Mouse (Mus musculus) embryonic facial prominence, embryonic 12.5 days (tissue): Measurements from ENCODE around the gene Igf2r. TPM values are rescaled to one million over a fixed set of nuclear protein-coding genes. Genes with fewer than 3 reads are reported as not detected.

ENCODE experiments used
- ATAC-seq: fragments of 200-750 bp; cut with Nextera tagmentation; 2 replicates; pipeline ENCODE4 v1.8.0; 2017; ENCODE audit not compliant: insufficient number of reproducible peaks, insufficient read depth, low FRiP score, low TSS enrichment
- H3K27ac ChIP-seq: fragments of 300-500 bp; sonication (generic); 2 replicates; pipeline ENCODE4 v1.5.1; 2016; ENCODE audit warnings: mild to moderate bottlenecking
- H3K27me3 ChIP-seq: fragments of 300-500 bp; sonication (generic); 2 replicates; pipeline ENCODE4 v1.6.1; 2016; ENCODE audit warnings: mild to moderate bottlenecking, moderate library complexity
- H3K36me3 ChIP-seq: fragments of 300-500 bp; sonication (generic); 2 replicates; pipeline ENCODE4 v1.6.1; 2016; ENCODE audit warnings: mild to moderate bottlenecking
- H3K4me1 ChIP-seq: fragments of 300-500 bp; sonication (generic); 2 replicates; pipeline ENCODE4 v1.6.1; 2016
- H3K4me2 ChIP-seq: fragments of 300-500 bp; sonication (generic); replicated peaks from 2 replicates; pipeline ENCODE4 v1.6.1; 2016; ENCODE audit warnings: mild to moderate bottlenecking, moderate library complexity
- H3K4me3 ChIP-seq: fragments of 300-500 bp; sonication (generic); 2 replicates; pipeline ENCODE4 v1.5.1; 2016; ENCODE audit warnings: mild to moderate bottlenecking
- H3K9ac ChIP-seq: fragments of 300-500 bp; sonication (generic); 2 replicates; pipeline ENCODE4 v1.6.1; 2016; ENCODE audit warnings: mild to moderate bottlenecking, moderate library complexity
- H3K9me3 ChIP-seq: fragments of 300-500 bp; sonication (generic); 2 replicates; pipeline ENCODE4 v1.6.1; 2016; ENCODE audit warnings: mild to moderate bottlenecking, moderate library complexity
- WGBS: fragments of 180-500 bp; shearing (Covaris S2); methylation state at CpG from one replicate; pipeline ENCODE4 v1.1.7; 2016; 5-methylcytosine and 5-hydroxymethylcytosine counted together
- polyA plus RNA-seq: library from polyadenylated mRNA; unstranded; fragments of >200 nt; fragmentation: Nextera tagmentation; extraction: Ambion mirVana; gene quantifications from 2 replicates; pipeline ENCODE4 v1.2.1, GENCODE M21; 2016

The Igf2r gene
- polyA plus RNA-seq, 1 experiment from 2014 or later = 37.1 TPM

DNA sequence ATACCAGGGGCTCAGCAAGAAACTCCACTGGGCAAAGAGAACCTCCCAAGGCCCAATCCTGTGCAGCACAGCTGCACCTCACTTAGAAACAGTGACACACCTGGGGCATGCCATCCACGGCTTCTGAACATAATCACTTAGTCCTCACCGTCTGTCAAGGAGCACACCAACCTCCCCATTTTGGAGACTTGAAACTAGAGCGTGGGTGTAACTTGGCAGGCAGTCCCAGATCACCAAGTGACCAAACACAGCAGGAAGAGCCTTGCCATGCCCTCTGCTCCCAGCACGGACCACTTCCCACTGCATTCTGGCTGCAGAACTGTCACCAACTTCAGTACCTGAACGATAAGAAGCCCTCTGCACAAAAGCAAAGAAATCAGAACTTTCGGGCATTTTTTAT lies 12.3 kb downstream of the Igf2r start:
- ATAC-seq = no peak
- H3K27me3 ChIP-seq = no peaks in the 10 kb centered on the region
- no peaks in the 10 kb centered on the region for H3K9me3 ChIP-seq
- no peak overlapping the region for H3K27ac ChIP-seq
- H3K9ac ChIP-seq = no peak overlapping the region
- 87% methylated on average over 6 of the region's 6 CpGs for WGBS
- H3K4me3 ChIP-seq = no peak overlapping the region
- H3K36me3 ChIP-seq = peaks cover 6% of the 10 kb centered on the region; the same call in 1 of the 2 replicates
- peaks cover 53% of the 10 kb centered on the region for H3K4me1 ChIP-seq
- H3K4me2 ChIP-seq = no peak overlapping the region

DNA sequence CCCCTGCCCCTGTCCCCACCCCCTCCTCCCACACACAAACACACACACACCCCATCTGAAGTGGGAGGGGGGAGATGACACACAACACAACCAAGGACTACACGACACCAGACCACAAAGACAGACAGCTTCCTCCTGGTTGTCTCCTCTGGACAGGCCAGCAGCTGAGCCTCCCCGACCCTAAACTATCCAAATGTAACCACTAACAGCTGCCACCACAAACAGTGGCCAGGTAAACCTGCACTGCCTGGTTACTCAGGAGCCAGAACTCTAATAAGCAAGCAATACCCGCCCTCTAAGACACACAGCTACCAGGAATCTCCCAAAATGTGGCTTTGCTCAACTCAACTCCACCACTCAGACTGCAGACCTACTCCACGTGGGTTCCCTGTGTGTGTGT lies 13.5 kb downstream of the Igf2r start:
- Histone ChIP-seq H3K9ac (no peak overlapping the region), H3K4me3 (no peak overlapping the region), H3K27me3 (no peaks in the 10 kb centered on the region), H3K4me2 (no peak overlapping the region), H3K9me3 (no peaks in the 10 kb centered on the region), H3K4me1 (peaks cover 65% of the 10 kb centered on the region), H3K36me3 (peaks cover 6% of the 10 kb centered on the region; the same call in 1 of the 2 replicates), H3K27ac (no peak overlapping the region)
- no peak for ATAC-seq
- 63% methylated on average over 4 of the region's 4 CpGs for WGBS

DNA sequence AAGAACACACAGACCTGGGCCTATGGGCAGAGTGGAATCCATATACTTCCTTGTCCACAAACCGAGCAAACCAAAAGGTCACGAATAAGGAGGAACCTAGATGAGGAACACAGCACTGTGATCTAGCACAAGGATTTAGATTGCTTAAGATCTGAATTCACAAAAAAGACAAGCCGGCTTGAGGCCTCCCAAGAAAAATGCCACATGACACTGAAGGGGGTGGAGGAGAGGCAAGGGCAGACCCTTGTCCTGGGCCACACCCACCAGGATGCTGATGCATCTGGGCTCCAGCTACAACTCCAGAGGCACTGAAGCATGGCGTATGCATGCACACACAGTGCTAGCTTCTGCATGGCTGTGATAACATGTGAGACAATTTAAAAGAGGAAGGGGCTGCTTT lies 14.3 kb downstream of the Igf2r start:
- no peaks in the 10 kb centered on the region for H3K9me3 ChIP-seq
- ATAC-seq = no peak
- 74% methylated on average over 4 of the region's 4 CpGs for WGBS
- no peak overlapping the region for H3K4me2 ChIP-seq
- H3K4me3 ChIP-seq = no peak overlapping the region
- H3K36me3 ChIP-seq = peaks cover 6% of the 10 kb centered on the region; the same call in 1 of the 2 replicates
- no peaks in the 10 kb centered on the region for H3K27me3 ChIP-seq
- H3K27ac ChIP-seq = no peak overlapping the region
- H3K4me1 ChIP-seq = peaks cover 72% of the 10 kb centered on the region
- H3K9ac ChIP-seq = no peak overlapping the region

DNA sequence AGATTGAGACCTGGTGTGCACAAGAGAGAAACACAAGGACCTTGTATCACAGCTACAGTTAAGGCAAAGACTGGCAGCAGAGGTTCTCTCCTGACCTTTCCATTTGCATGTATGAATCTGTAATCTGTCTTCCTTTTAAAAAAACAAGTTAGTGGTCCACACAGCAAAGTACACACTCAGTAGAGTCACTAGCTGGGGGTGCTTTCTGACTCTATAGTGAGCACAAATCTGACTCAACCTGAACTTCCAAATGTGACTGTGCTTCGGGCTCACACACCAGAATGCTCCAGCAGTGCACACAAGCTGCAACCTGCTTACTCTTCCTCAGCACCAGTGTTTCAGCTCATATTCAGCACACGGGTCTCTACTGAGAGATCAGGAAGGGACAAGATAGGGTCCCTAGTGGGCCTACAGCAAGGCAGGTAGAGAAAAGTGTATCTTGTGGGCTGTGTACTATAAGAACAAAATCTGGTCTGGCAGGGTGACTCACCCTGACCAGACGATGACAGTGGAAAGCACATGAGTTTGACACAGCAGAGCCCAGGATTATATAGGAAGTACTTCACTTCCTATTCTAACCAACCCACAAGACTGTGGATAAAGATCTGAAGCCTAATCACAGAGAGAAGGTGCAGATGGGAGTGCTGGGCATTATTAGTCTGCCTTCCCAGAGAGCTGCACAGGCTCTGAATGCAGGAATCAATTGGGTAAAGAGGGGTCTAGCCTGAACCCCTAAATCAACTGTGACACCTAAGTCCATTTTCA lies 15.0 kb downstream of the Igf2r start:
- no peaks in the 10 kb centered on the region for H3K27me3 ChIP-seq
- peaks cover 72% of the 10 kb centered on the region for H3K4me1 ChIP-seq
- H3K27ac ChIP-seq = no peak overlapping the region
- no peak overlapping the region for H3K4me2 ChIP-seq
- peaks cover 6% of the 10 kb centered on the region; the same call in 1 of the 2 replicates for H3K36me3 ChIP-seq
- ATAC-seq = no peak
- no peaks in the 10 kb centered on the region for H3K9me3 ChIP-seq
- no peak overlapping the region for H3K4me3 ChIP-seq
- H3K9ac ChIP-seq = no peak overlapping the region
- 78% methylated on average over 3 of the region's 3 CpGs for WGBS

DNA sequence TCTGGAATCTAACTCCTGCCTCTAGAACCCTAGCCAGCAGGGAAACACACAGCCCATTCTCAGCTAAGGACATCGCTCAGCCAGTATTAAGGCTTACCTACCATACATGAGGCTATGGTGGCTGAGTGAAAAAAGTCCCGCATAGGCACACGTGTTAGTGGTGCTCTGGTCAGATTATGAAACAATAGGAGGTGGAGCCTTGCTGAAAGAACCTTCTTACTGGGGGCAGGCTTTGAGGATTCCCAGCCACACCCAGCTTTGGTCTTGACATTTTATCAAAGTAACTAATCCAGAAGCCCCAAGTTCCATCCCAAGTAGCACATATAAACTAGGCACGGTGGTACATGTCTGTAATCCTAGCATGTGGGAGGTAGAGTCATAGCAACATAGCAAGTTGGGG lies 16.4 kb downstream of the Igf2r start:
- Histone ChIP-seq H3K36me3 (peaks cover 4% of the 10 kb centered on the region; the same call in 1 of the 2 replicates), H3K9me3 (no peaks in the 10 kb centered on the region), H3K4me2 (no peak overlapping the region), H3K4me1 (peaks cover 69% of the 10 kb centered on the region), H3K4me3 (no peak overlapping the region), H3K27ac (0 out of 2 replicates have a peak overlapping the region, but pooled peaks have one; percentile 5), H3K9ac (no peak overlapping the region), H3K27me3 (no peaks in the 10 kb centered on the region)
- 79% methylated on average over 4 of the region's 4 CpGs for WGBS
- ATAC-seq = no peak

DNA sequence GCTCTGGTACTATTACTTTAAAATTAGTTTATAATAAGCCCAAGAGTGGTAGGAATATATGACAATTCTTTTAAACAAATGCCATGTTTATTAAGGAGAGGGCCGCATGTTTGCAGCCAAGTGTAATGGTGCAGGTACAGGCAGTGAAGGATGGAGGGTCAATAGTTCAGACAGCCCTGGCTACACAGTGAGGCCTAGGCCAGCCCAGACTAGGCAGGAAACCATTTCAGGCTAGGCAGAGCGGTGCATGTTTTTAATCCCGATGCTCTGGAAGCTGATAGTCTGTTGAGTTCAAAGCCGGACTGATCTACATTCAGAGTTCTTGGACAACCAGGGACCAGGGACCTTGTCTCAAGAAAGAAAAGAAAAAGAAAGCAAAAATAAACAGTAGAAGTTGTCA lies 17.8 kb downstream of the Igf2r start:
- H3K36me3 ChIP-seq = peaks cover 11% of the 10 kb centered on the region; the same call in 1 of the 2 replicates
- H3K9me3 ChIP-seq = no peaks in the 10 kb centered on the region
- H3K4me3 ChIP-seq = no peak overlapping the region
- H3K27me3 ChIP-seq = no peaks in the 10 kb centered on the region
- H3K4me2 ChIP-seq = 0 out of 2 replicates have a peak overlapping the region, but pooled peaks have one; percentile 17
- H3K4me1 ChIP-seq = peaks cover 66% of the 10 kb centered on the region
- no peak overlapping the region for H3K9ac ChIP-seq
- H3K27ac ChIP-seq = peak overlapping the region; percentile 88
- 22% methylated on average over 4 of the region's 4 CpGs for WGBS
- ATAC-seq = 0 out of 2 replicates have a peak, but pooled peaks have one; percentile 65

DNA sequence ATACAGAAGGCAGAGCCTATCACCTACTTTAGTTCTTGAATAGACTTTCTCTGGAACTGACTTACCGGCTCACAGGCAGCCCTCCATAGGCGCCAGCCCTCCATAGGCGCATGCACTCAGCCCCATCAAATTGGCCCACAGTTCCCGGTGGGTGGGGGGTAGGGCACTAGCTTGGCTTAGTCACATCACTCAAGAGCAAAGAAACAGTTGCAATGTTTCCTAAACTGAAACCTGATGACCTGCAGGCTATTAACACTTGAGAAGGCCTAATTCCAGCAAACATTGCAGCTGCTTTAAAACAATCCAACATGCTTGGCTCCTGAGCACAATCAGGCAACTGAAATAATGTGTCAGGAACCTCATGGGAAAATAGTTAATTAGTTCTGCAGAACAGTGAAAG lies 18.2 kb downstream of the Igf2r start:
- H3K4me2 ChIP-seq = peak overlapping the region; percentile 17; the same call in 1 of the 2 replicates
- H3K9me3 ChIP-seq = no peaks in the 10 kb centered on the region
- no peaks in the 10 kb centered on the region for H3K27me3 ChIP-seq
- H3K9ac ChIP-seq = no peak overlapping the region
- ATAC-seq = peak; percentile 67; the same call in 1 of the 2 replicates
- H3K27ac ChIP-seq = peak overlapping the region; percentile 88
- H3K36me3 ChIP-seq = peaks cover 13% of the 10 kb centered on the region; the same call in 1 of the 2 replicates
- H3K4me3 ChIP-seq = no peak overlapping the region
- 19% methylated on average over 4 of the region's 4 CpGs for WGBS
- H3K4me1 ChIP-seq = peaks cover 66% of the 10 kb centered on the region

DNA sequence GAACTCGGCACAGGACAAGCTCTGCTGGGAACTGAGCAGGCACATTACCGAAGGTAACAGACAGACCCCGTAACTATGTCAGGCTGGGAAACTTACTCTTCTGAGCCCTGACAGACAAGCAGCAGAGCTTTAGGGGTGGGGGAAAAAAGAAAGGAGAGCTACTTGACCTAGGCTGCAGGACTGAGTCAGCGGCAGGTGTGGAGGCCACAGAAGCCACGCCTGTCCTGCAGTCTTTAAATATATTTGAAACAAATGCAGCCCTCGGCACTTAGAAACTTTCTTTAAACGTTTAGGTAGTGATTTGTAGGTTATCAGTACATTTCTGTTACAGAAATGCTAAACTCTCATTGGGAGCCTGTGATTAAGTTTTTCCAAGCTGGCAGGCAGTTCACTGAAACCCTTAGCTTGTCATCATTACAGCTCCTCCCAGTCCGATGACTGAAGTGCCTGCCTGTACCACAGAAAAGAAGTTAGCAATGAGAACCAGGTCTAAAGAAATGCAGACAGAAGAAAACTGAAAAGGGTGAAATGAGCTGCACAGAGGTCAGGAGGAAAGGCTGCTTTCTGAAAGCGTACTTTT lies 18.8 kb downstream of the Igf2r start:
- Histone ChIP-seq H3K27me3 (no peaks in the 10 kb centered on the region), H3K36me3 (peaks cover 16% of the 10 kb centered on the region), H3K9ac (no peak overlapping the region), H3K4me1 (peaks cover 61% of the 10 kb centered on the region), H3K27ac (peak overlapping the region; percentile 88), H3K4me3 (0 out of 2 replicates have a peak overlapping the region, but pooled peaks have one; percentile 2), H3K9me3 (no peaks in the 10 kb centered on the region), H3K4me2 (peak overlapping the region; percentile 33)
- ATAC-seq = 0 out of 2 replicates have a peak, but pooled peaks have one; percentile 13
- WGBS = 25% methylated on average over 9 of the region's 9 CpGs

DNA sequence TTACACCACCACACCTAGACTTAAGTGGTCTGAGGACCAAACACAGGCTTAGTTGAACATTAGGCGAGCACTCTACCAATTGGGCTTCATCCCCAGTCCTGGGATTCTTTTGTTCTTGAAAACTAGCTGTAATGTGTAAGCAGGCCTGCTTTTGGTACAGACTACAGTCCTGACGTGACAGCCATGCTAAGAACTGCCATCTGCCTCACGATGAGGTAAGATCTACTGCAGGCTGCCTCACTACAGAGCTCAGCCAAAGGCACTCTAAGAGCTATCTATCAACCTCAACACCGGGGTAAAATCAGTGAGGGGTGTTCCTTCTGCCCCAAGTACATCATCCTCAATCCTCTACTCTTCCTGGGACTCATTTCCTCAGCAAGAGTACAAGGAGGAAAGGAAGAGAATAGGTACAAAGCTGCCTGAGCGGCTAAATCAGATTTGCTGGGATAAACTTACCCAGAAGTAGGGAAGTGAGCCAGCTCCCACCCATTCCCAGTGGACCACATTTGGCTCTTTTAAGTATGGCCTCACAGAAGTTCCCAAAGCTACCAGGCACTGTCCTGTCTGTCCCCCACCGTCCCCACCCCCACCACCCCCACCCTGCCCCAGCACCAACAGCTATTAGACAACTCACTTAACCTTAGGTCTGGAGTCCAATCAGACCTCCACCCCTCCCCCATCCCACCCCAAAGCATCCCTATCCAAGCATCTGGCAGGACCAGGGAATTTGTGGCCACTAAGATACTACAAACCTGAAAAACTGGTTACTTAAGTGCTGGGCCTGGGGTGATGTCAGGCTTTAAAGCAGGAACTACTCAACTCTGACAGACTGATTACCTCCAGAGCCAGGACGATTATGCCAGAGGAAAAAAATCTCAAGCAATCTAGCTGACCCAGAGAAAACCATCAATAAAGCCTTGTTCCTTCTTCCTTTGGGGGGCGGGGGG lies 19.8 kb downstream of the Igf2r start:
- ATAC-seq = 0 out of 2 replicates have a peak, but pooled peaks have one; percentile 29
- Histone ChIP-seq H3K36me3 (peaks cover 26% of the 10 kb centered on the region), H3K9me3 (no peaks in the 10 kb centered on the region; the same call in 1 of the 2 replicates), H3K4me2 (peak overlapping the region; percentile 33), H3K27ac (peak overlapping the region; percentile 88), H3K27me3 (no peaks in the 10 kb centered on the region), H3K4me1 (peaks cover 51% of the 10 kb centered on the region), H3K9ac (no peak overlapping the region), H3K4me3 (no peak overlapping the region)
- WGBS = 32% methylated on average over 8 of the region's 8 CpGs

DNA sequence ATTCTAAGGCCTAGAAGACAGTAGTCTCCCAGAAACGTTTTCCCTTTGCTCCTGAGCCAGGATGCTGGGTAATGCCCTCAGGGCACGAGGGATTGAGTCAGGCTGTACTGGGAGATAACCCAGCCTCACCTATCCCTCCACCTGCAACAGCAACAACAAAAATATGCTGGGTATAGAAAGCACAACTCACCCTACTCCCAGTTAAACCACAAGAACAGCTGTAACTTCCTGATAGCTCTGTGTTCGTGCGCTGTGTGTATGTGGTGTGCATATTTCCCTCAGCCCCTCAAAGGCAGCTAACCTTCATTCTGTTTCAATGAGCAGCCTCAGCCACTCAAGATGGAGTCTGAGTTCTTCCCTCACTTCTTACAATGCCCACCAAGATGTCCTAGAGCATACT lies 23.7 kb downstream of the Igf2r start:
- no peak overlapping the region for H3K4me2 ChIP-seq
- H3K4me1 ChIP-seq = peaks cover 21% of the 10 kb centered on the region
- no peaks in the 10 kb centered on the region for H3K27me3 ChIP-seq
- ATAC-seq = no peak
- H3K9ac ChIP-seq = no peak overlapping the region
- 78% methylated on average over 4 of the region's 4 CpGs for WGBS
- H3K36me3 ChIP-seq = peaks cover 61% of the 10 kb centered on the region
- H3K4me3 ChIP-seq = no peak overlapping the region
- H3K9me3 ChIP-seq = peaks cover 32% of the 10 kb centered on the region
- no peak overlapping the region for H3K27ac ChIP-seq

DNA sequence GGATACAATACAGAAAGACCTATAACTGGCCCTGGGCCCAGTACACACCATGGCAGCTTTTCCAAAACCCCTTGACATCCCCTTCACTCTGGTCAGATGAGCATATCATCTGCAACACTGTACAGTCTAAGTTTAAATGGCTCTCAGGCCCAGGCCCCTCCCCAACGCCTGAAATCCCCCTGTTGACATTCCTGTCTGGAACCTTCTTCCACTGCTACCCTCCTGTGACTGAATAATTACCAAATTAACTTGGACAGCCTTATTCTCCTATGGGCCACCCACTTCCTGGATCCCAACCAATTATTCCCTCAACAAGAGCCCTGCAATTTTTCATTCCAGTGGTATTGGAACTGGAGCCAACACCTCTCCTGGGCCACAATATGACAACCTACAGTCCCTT lies 25.4 kb downstream of the Igf2r start:
- WGBS = 71% methylated on average over 1 of the region's 1 CpGs

More for the DNA sequence above, 25.4 kb downstream of the Igf2r start:
- Histone ChIP-seq H3K4me1 (peaks cover 4% of the 10 kb centered on the region), H3K27me3 (no peaks in the 10 kb centered on the region), H3K9me3 (peaks cover 32% of the 10 kb centered on the region), H3K36me3 (peaks cover 75% of the 10 kb centered on the region), H3K9ac (no peak overlapping the region), H3K27ac (no peak overlapping the region), H3K4me2 (no peak overlapping the region), H3K4me3 (no peak overlapping the region)
- no peak for ATAC-seq
